In genomic region chr5:148965691-148966333, GRCm38 (mm10) we compare ENCODE assay signal across 8 mouse cellular contexts. TPM values are rescaled to one million over a fixed set of nuclear protein-coding genes. Genes with fewer than 3 reads are reported as not detected.
DNase-seq lines count a peak whose midpoint lies in the region; ATAC-seq lines count a peak whose summit lies in the region.

No protein-coding gene starts in this region.

- intact Hi-C loops in left cerebral cortex, postnatal 14 days (cut with DNase I) = no loop called here

- no peaks in the 10 kb centered on the region for H3K27me3 ChIP-seq in hindbrain, embryonic 16.5 days (replicated peaks; ENCODE audit: control insufficient read depth, insufficient read depth, low read length)
- H3K27me3 ChIP-seq in stomach, embryonic 14.5 days (ENCODE audit: control insufficient read depth, insufficient read depth, low read length) = no peaks in the 10 kb centered on the region

- H3K4me1 ChIP-seq in hindbrain, embryonic 16.5 days (ENCODE audit: control insufficient read depth, insufficient read depth, low read depth, low read length) = peaks cover 13% of the 10 kb centered on the region
- peaks cover 34% of the 10 kb centered on the region for H3K4me1 ChIP-seq in stomach, embryonic 14.5 days (ENCODE audit: control insufficient read depth, insufficient read depth, low read length)

- peak overlapping the region; percentile 37 for H3K27ac ChIP-seq in hindbrain, embryonic 16.5 days (ENCODE audit: low read depth, low read length)
- H3K27ac ChIP-seq in stomach, embryonic 14.5 days (ENCODE audit: low read length) = peak overlapping the region; percentile 77

- DNase-seq in kidney, adult 9 months = peak; percentile 56
- DNase-seq in kidney, adult 18-20 months = no peak
- DNase-seq in c-Kit-positive CD71-positive TER-119-positive erythroid progenitor cells, embryonic 14.5 days (ENCODE audit: low spot score) = peak; percentile 72
- peak; percentile 58 for DNase-seq in gastrocnemius, adult 18-20 months (ENCODE audit: low spot score)
- DNase-seq in left cerebral cortex, postnatal 14 days (ENCODE audit: low spot score in 2 of 2) = peak; percentile 75 to 91
- peak; percentile 65 to 85 for DNase-seq in lung, postnatal 4 days

- no peak overlapping the region for H3K4me3 ChIP-seq in hindbrain, embryonic 16.5 days (ENCODE audit: low read length)
- no peak overlapping the region for H3K4me3 ChIP-seq in stomach, embryonic 14.5 days (ENCODE audit: low read depth, low read length)

- H3K9ac ChIP-seq in hindbrain, embryonic 16.5 days (ENCODE audit: low read depth, low read length) = no peak overlapping the region
- H3K9ac ChIP-seq in stomach, embryonic 14.5 days (replicated peaks; ENCODE audit: low read depth, low read length) = 0 out of 2 replicates have a peak overlapping the region, but pooled peaks have one; percentile 3

- no peak overlapping the region for H3K4me2 ChIP-seq in hindbrain, embryonic 16.5 days (ENCODE audit: low read length)
- H3K4me2 ChIP-seq in stomach, embryonic 14.5 days (replicated peaks; ENCODE audit: low read depth, low read length) = 0 out of 2 replicates have a peak overlapping the region, but pooled peaks have one; percentile 0

- H3K36me3 ChIP-seq in hindbrain, embryonic 16.5 days (ENCODE audit: control insufficient read depth, insufficient read depth, low read length) = no peaks in the 10 kb centered on the region
- H3K36me3 ChIP-seq in stomach, embryonic 14.5 days (ENCODE audit: control insufficient read depth, insufficient read depth, low read length) = no peaks in the 10 kb centered on the region

- no peaks in the 10 kb centered on the region for H3K9me3 ChIP-seq in hindbrain, embryonic 16.5 days (ENCODE audit: control insufficient read depth, low read length)
- no peaks in the 10 kb centered on the region for H3K9me3 ChIP-seq in stomach, embryonic 14.5 days (ENCODE audit: control insufficient read depth, low read depth, low read length)

- ATAC-seq in hindbrain, embryonic 16.5 days = peak; percentile 66
- peak; percentile 77; the same call in 1 of the 2 replicates for ATAC-seq in stomach, embryonic 14.5 days (ENCODE audit: insufficient number of reproducible peaks, insufficient read depth, low FRiP score, low read depth)

- 20% methylated on average over 13 of the region's 13 CpGs for WGBS in hindbrain, embryonic 16.5 days
- WGBS in stomach, embryonic 14.5 days = 13% methylated on average over 13 of the region's 13 CpGs

RNA-seq across cellular contexts. Expression of gene Gm42791, which starts 29.1 kb away (rescaled TPM):
- total RNA-seq in gastrocnemius, adult 18-20 months (2021) = 1 to 10 TPM; 2.1 to 5.3 TPM
- 3.9 and 5.3 TPM in 2 replicates for polyA plus RNA-seq in hindbrain, embryonic 16.5 days (2015; fragmentation: Nextera tagmentation; extraction: Ambion mirVana)
- 10 to 100 TPM; 16.6 to 17.8 TPM for total RNA-seq in left cerebral cortex, postnatal 14 days (2021)
- polyA plus RNA-seq in stomach, embryonic 14.5 days (2014; fragmentation: Nextera tagmentation; extraction: Ambion mirVana) = not detected in 2 replicates

RNA-seq across cellular contexts. Expression of gene Katnal1, which starts 36.7 kb away (rescaled TPM):
- 1 to 10 TPM; 4.5 to 6.0 TPM for total RNA-seq in gastrocnemius, adult 18-20 months (2021)
- polyA plus RNA-seq in hindbrain, embryonic 16.5 days (2015; fragmentation: Nextera tagmentation; extraction: Ambion mirVana) = 37.0 and 41.3 TPM in 2 replicates
- total RNA-seq in left cerebral cortex, postnatal 14 days (2021) = 10 to 100 TPM; 55.4 to 56.9 TPM
- polyA plus RNA-seq in stomach, embryonic 14.5 days (2014; fragmentation: Nextera tagmentation; extraction: Ambion mirVana) = 13.0 and 14.9 TPM in 2 replicates

Comparison
In these comparisons a context has a peak if more than half of its experiments do, and no peak if none do; other contexts are left out.
1. RNA of gene Katnal1, which starts 36.7 kb away (total RNA-seq): 55.4 to 56.9 TPM in left cerebral cortex, postnatal 14 days; 4.5 to 6.0 TPM in gastrocnemius, adult 18-20 months; every median in the first group is over 4 times any median in the second.